Mouse (Mus musculus) hindbrain, embryonic 12.5 days (tissue): ENCODE measurements around the gene Clk3. TPM values are rescaled to one million over a fixed set of nuclear protein-coding genes. Genes with fewer than 3 reads are reported as not detected.

Source experiments
- ATAC-seq: fragments of 200-750 bp; cut with Nextera tagmentation; 2 replicates; pipeline ENCODE4 v1.8.0; 2017; ENCODE audit warnings: moderate TSS enrichment; ENCODE audit not compliant: low FRiP score
- H3K27ac ChIP-seq: fragments of 300-500 bp; sonication (generic); 2 replicates; pipeline ENCODE4 v1.5.1; 2016; ENCODE audit warnings: mild to moderate bottlenecking
- H3K27me3 ChIP-seq: fragments of 300-500 bp; sonication (generic); 2 replicates; pipeline ENCODE4 v1.6.1; 2016; ENCODE audit warnings: mild to moderate bottlenecking
- H3K36me3 ChIP-seq: fragments of 300-500 bp; sonication (generic); 2 replicates; pipeline ENCODE4 v1.6.1; 2016; ENCODE audit warnings: mild to moderate bottlenecking
- H3K4me1 ChIP-seq: fragments of 300-500 bp; sonication (generic); 2 replicates; pipeline ENCODE4 v1.6.1; 2016
- H3K4me2 ChIP-seq: fragments of 300-500 bp; sonication (generic); replicated peaks from 2 replicates; pipeline ENCODE4 v1.6.1; 2016; ENCODE audit warnings: mild to moderate bottlenecking
- H3K4me3 ChIP-seq: fragments of 300-500 bp; sonication (generic); 2 replicates; pipeline ENCODE4 v1.5.1; 2016; ENCODE audit warnings: mild to moderate bottlenecking
- H3K9ac ChIP-seq: fragments of 300-500 bp; sonication (generic); 2 replicates; pipeline ENCODE4 v1.6.1; 2016; ENCODE audit warnings: mild to moderate bottlenecking, moderate library complexity
- H3K9me3 ChIP-seq: fragments of 300-500 bp; sonication (generic); replicated peaks from 2 replicates; pipeline ENCODE4 v1.6.1; 2016; ENCODE audit warnings: mild to moderate bottlenecking
- WGBS: fragments of 180-500 bp; shearing (Covaris S2); methylation state at CpG from one replicate; pipeline ENCODE4 v1.1.7; 2016; 5-methylcytosine and 5-hydroxymethylcytosine counted together
- polyA plus RNA-seq: library from polyadenylated mRNA; unstranded; fragments of >200 nt; fragmentation: Nextera tagmentation; extraction: Ambion mirVana; gene quantifications from 2 replicates; pipeline ENCODE4 v1.2.1, GENCODE M21; 2016

Clk3 gene
- polyA plus RNA-seq, 1 experiment from 2014 or later = 81.8 TPM

GRCm38 (mm10) chr9:57766431-57766830, 771 bp upstream of the Clk3 start:
- no peaks in the 10 kb centered on the region for H3K9me3 ChIP-seq
- peaks cover 3% of the 10 kb centered on the region for H3K36me3 ChIP-seq
- ATAC-seq = no peak
- H3K4me2 ChIP-seq = peak overlapping the region; percentile 98
- peaks cover 37% of the 10 kb centered on the region for H3K4me1 ChIP-seq
- whole genome bisulfite sequencing = 35% methylated on average over 6 of the region's 6 CpGs
- no peaks in the 10 kb centered on the region for H3K27me3 ChIP-seq
- peak overlapping the region; percentile 100 for H3K27ac ChIP-seq
- H3K4me3 ChIP-seq = peak overlapping the region; percentile 92
- H3K9ac ChIP-seq = 0 out of 2 replicates have a peak overlapping the region, but pooled peaks have one; percentile 98

- H3K4me1 ChIP-seq = peaks cover 37% of the 10 kb centered on the region
- peak overlapping the region; percentile 92 for H3K4me3 ChIP-seq
- peak overlapping the region; percentile 98 for H3K4me2 ChIP-seq
- no peaks in the 10 kb centered on the region for H3K27me3 ChIP-seq
- no peaks in the 10 kb centered on the region for H3K9me3 ChIP-seq
- H3K36me3 ChIP-seq = peaks cover 18% of the 10 kb centered on the region
- H3K27ac ChIP-seq = peak overlapping the region; percentile 100
- peak overlapping the region; percentile 98 for H3K9ac ChIP-seq
- under 1% methylated on average over 43 of the region's 45 CpGs for WGBS
- peak; percentile 91 for ATAC-seq
These were observed 691 bp downstream of the Clk3 start for GRCm38 (mm10) chr9:57764974-57765363.

- peak; percentile 46 for ATAC-seq
- H3K9me3 ChIP-seq = no peaks in the 10 kb centered on the region
- H3K4me3 ChIP-seq = peak overlapping the region; percentile 92
- peaks cover 24% of the 10 kb centered on the region for H3K36me3 ChIP-seq
- peak overlapping the region; percentile 100 for H3K27ac ChIP-seq
- no peaks in the 10 kb centered on the region for H3K27me3 ChIP-seq
- WGBS = under 1% methylated on average over 57 of the region's 57 CpGs
- peak overlapping the region; percentile 98 for H3K9ac ChIP-seq
- peak overlapping the region; percentile 98 for H3K4me2 ChIP-seq
- H3K4me1 ChIP-seq = peaks cover 37% of the 10 kb centered on the region
These were observed 1.3 kb downstream of the Clk3 start for GRCm38 (mm10) chr9:57764147-57764973.

- Histone ChIP-seq H3K36me3 (peaks cover 41% of the 10 kb centered on the region), H3K4me2 (peak overlapping the region; percentile 98), H3K4me1 (peaks cover 37% of the 10 kb centered on the region), H3K4me3 (no peak overlapping the region), H3K27ac (0 out of 2 replicates have a peak overlapping the region, but pooled peaks have one; percentile 0), H3K27me3 (no peaks in the 10 kb centered on the region), H3K9ac (no peak overlapping the region), H3K9me3 (no peaks in the 10 kb centered on the region)
- no peak for ATAC-seq
- WGBS = 73% methylated on average over 6 of the region's 6 CpGs
These were observed 3.1 kb downstream of the Clk3 start for GRCm38 (mm10) chr9:57762563-57762991.

GRCm38 (mm10) chr9:57761563-57762551, 3.8 kb downstream of the Clk3 start:
- Histone ChIP-seq H3K27me3 (no peaks in the 10 kb centered on the region), H3K36me3 (peaks cover 49% of the 10 kb centered on the region), H3K4me3 (no peak overlapping the region), H3K4me1 (peaks cover 37% of the 10 kb centered on the region), H3K4me2 (peak overlapping the region; percentile 98; the same call in 1 of the 2 replicates), H3K9ac (peak overlapping the region; percentile 14; the same call in 1 of the 2 replicates), H3K9me3 (no peaks in the 10 kb centered on the region), H3K27ac (0 out of 2 replicates have a peak overlapping the region, but pooled peaks have one; percentile 12)
- ATAC-seq = no peak
- WGBS = 93% methylated on average over 13 of the region's 13 CpGs

- Histone ChIP-seq H3K9ac (no peak overlapping the region), H3K27me3 (no peaks in the 10 kb centered on the region), H3K4me3 (no peak overlapping the region), H3K4me2 (no peak overlapping the region), H3K27ac (no peak overlapping the region), H3K9me3 (no peaks in the 10 kb centered on the region), H3K4me1 (peaks cover 27% of the 10 kb centered on the region), H3K36me3 (peaks cover 54% of the 10 kb centered on the region)
- 96% methylated on average over 24 of the region's 24 CpGs for whole genome bisulfite sequencing
- ATAC-seq = no peak
These were observed 5.1 kb downstream of the Clk3 start for GRCm38 (mm10) chr9:57760416-57761146.

GRCm38 (mm10) chr9:57759289-57759688, 6.4 kb downstream of the Clk3 start:
- 26% methylated on average over 6 of the region's 6 CpGs for WGBS

GRCm38 (mm10) chr9:57758528-57758927, 7.1 kb downstream of the Clk3 start:
- H3K27ac ChIP-seq = no peak overlapping the region
- H3K36me3 ChIP-seq = peaks cover 75% of the 10 kb centered on the region
- H3K9me3 ChIP-seq = no peaks in the 10 kb centered on the region
- H3K27me3 ChIP-seq = no peaks in the 10 kb centered on the region
- H3K4me1 ChIP-seq = peaks cover 20% of the 10 kb centered on the region
- WGBS = 93% methylated on average over 22 of the region's 22 CpGs
- H3K9ac ChIP-seq = no peak overlapping the region
- no peak for ATAC-seq
- H3K4me2 ChIP-seq = no peak overlapping the region
- no peak overlapping the region for H3K4me3 ChIP-seq

More at GRCm38 (mm10) chr9:57759289-57759688, 6.4 kb downstream of the Clk3 start:
- Histone ChIP-seq H3K9me3 (no peaks in the 10 kb centered on the region), H3K9ac (no peak overlapping the region), H3K4me2 (no peak overlapping the region), H3K27ac (no peak overlapping the region), H3K4me1 (peaks cover 27% of the 10 kb centered on the region), H3K36me3 (peaks cover 67% of the 10 kb centered on the region), H3K27me3 (no peaks in the 10 kb centered on the region), H3K4me3 (no peak overlapping the region)
- no peak for ATAC-seq

GRCm38 (mm10) chr9:57757578-57757977, 8.1 kb downstream of the Clk3 start:
- Histone ChIP-seq H3K4me3 (no peak overlapping the region), H3K4me1 (peaks cover 10% of the 10 kb centered on the region), H3K9ac (no peak overlapping the region), H3K36me3 (peaks cover 84% of the 10 kb centered on the region), H3K27me3 (no peaks in the 10 kb centered on the region), H3K4me2 (no peak overlapping the region), H3K27ac (no peak overlapping the region), H3K9me3 (no peaks in the 10 kb centered on the region)
- no peak for ATAC-seq
- WGBS = 85% methylated on average over 3 of the region's 3 CpGs

- Histone ChIP-seq H3K36me3 (peaks cover 97% of the 10 kb centered on the region), H3K27me3 (no peaks in the 10 kb centered on the region), H3K9ac (no peak overlapping the region), H3K4me1 (no peaks in the 10 kb centered on the region), H3K27ac (no peak overlapping the region), H3K4me2 (no peak overlapping the region), H3K4me3 (no peak overlapping the region), H3K9me3 (no peaks in the 10 kb centered on the region)
- 90% methylated on average over 7 of the region's 7 CpGs for WGBS
- no peak for ATAC-seq
These were observed 14.8 kb downstream of the Clk3 start for GRCm38 (mm10) chr9:57750901-57751300.

GRCm38 (mm10) chr9:57748831-57749230, 16.8 kb downstream of the Clk3 start:
- no peak overlapping the region for H3K4me2 ChIP-seq
- H3K27me3 ChIP-seq = no peaks in the 10 kb centered on the region
- 91% methylated on average over 1 of the region's 1 CpGs for WGBS
- ATAC-seq = no peak
- no peak overlapping the region for H3K9ac ChIP-seq
- H3K27ac ChIP-seq = no peak overlapping the region
- H3K4me3 ChIP-seq = no peak overlapping the region
- no peaks in the 10 kb centered on the region for H3K9me3 ChIP-seq
- peaks cover 90% of the 10 kb centered on the region for H3K36me3 ChIP-seq
- no peaks in the 10 kb centered on the region for H3K4me1 ChIP-seq
